Mouse (Mus musculus) layer of hippocampus, adult 6 months (tissue): ENCODE data around the gene Msh2. TPM values are rescaled to one million over a fixed set of nuclear protein-coding genes. Genes with fewer than 3 reads are reported as not detected.

ENCODE experiments used
- long read RNA-seq, 2 experiments: library from polyadenylated mRNA; unstranded; transcript quantifications; one replicate each; pipeline ENCODE4 v2.0.0; 2019 to 2020
- polyA plus RNA-seq: library from polyadenylated mRNA; unstranded; fragments of <200 nt; fragmentation: Nextera tagmentation; gene quantifications from 2 replicates; pipeline ENCODE4 v1.2.3, GENCODE M21; 2021

Msh2 gene
- polyA plus RNA-seq: 13.9 and 14.7 TPM in 2 replicates
- long read RNA-seq, experiment 1, transcript Msh2-201 (16 exons, 3,283 nt): major isoform, 39 of 48 reads
- long read RNA-seq, experiment 1, partial matches to known transcripts: 9 of 48 reads
- long read RNA-seq, experiment 1, other reads (novel, unspliced or antisense): 0 of 48 reads
- long read RNA-seq, experiment 2, transcript Msh2-201 (16 exons, 3,283 nt): major isoform, 191 of 209 reads
- long read RNA-seq, experiment 2, partial matches to known transcripts: 10 of 209 reads
- long read RNA-seq, experiment 2, other reads (novel, unspliced or antisense): 6 of 209 reads

GRCm38 (mm10) chr17:87671890-87672660, at the start of gene Msh2:
TSS of gene Msh2 (plus strand) at chr17:87672330.

Other genes starting within 250 kb of the Msh2 start
- gene Stpg4, start 244.6 kb upstream of the Msh2 start, polyA plus RNA-seq: 0.24 TPM in 1 of 2 replicates, not detected in the other
- gene Calm2, start 225.4 kb upstream of the Msh2 start, polyA plus RNA-seq: 3,949 and 3,970 TPM in 2 replicates
- gene Epcam, start 36.4 kb upstream of the Msh2 start, polyA plus RNA-seq: 0.78 and 0.85 TPM in 2 replicates
- 5.4 and 8.0 TPM in 2 replicates for gene Kcnk12, start 125.7 kb downstream of the Msh2 start, polyA plus RNA-seq
- not detected in 2 replicates for gene Rpl36-ps4, start 248.6 kb downstream of the Msh2 start, polyA plus RNA-seq